Mouse (Mus musculus): ENCODE data around the gene Ptov1. TPM values are rescaled to one million over a fixed set of nuclear protein-coding genes. Genes with fewer than 3 reads are reported as not detected.

Ptov1 gene
- polyA plus RNA-seq, 2 experiments = 35.0 to 47.3 TPM

GRCm38 (mm10) chr7:44839171-44839490 is 30.5 kb downstream of the Ptov1 start:
- Histone ChIP-seq H3K4me2 (ENCODE audit: low read depth) (peak overlapping the region; percentile 38), H3K4me1 (replicated peaks; ENCODE audit: control insufficient read depth in 2 of 2, insufficient read depth in 2 of 2, low read length in 1 of 2) (peaks cover 0 to 2% of the 10 kb centered on the region in 2 experiments; a peak in 2 of 4 replicates), H3K36me3 (replicated peaks; ENCODE audit: control insufficient read depth, insufficient read depth, low read depth) (no peaks in the 10 kb centered on the region; the same call in none of the 2 replicates), H3K9ac (replicated peaks) (no peak overlapping the region), H3K27ac (no peak overlapping the region), H3K27me3 (ENCODE audit: control insufficient read depth, insufficient read depth, low read length) (peaks cover 6% of the 10 kb centered on the region), H3K4me3 (ENCODE audit: insufficient read depth in 1 of 2, low read depth in 2 of 2, low read length in 2 of 2) (peak overlapping the region in 1 of 2 experiments; percentile 10; a peak in 1 of 4 replicates), H3K9me3 (ENCODE audit: control insufficient read depth, low read length) (no peaks in the 10 kb centered on the region)
- DNase-seq (ENCODE audit: low read depth in 3 of 3, low spot score in 3 of 3) (no peak), ATAC-seq (ENCODE audit: insufficient read depth) (0 out of 2 replicates have a peak, but pooled peaks have one; percentile 18)
- 22% methylated on average over 11 of the region's 11 CpGs for WGBS (ENCODE audit: insufficient replicate concordance)
- TF ChIP-seq EP300 (IDR thresholded peaks at IDR 0.05; ENCODE audit: low read depth) = no peak
- 0 out of 2 replicates have a peak, but pooled peaks have one; percentile 7 for TF ChIP-seq CTCF (IDR thresholded peaks at IDR 0.05; ENCODE audit: low read depth)

GRCm38 (mm10) chr7:44838073-44838472 is 31.5 kb downstream of the Ptov1 start:
- 66% methylated on average over 6 of the region's 6 CpGs for WGBS (ENCODE audit: insufficient replicate concordance)
- Histone ChIP-seq H3K27me3 (ENCODE audit: control insufficient read depth, insufficient read depth, low read length) (peaks cover 6% of the 10 kb centered on the region), H3K4me3 (ENCODE audit: insufficient read depth in 1 of 2, low read depth in 2 of 2, low read length in 2 of 2) (no peak overlapping the region), H3K4me2 (ENCODE audit: low read depth) (no peak overlapping the region), H3K36me3 (replicated peaks; ENCODE audit: control insufficient read depth, insufficient read depth, low read depth) (no peaks in the 10 kb centered on the region; the same call in 1 of the 2 replicates), H3K9me3 (ENCODE audit: control insufficient read depth, low read length) (no peaks in the 10 kb centered on the region), H3K27ac (no peak overlapping the region), H3K9ac (replicated peaks) (no peak overlapping the region), H3K4me1 (replicated peaks; ENCODE audit: control insufficient read depth in 2 of 2, insufficient read depth in 2 of 2, low read length in 1 of 2) (no peaks in the 10 kb centered on the region; a peak in 1 of 4 replicates)
- ATAC-seq (ENCODE audit: insufficient read depth) (no peak), DNase-seq (ENCODE audit: low read depth in 3 of 3, low spot score in 3 of 3) (no peak)
- TF ChIP-seq CTCF (IDR thresholded peaks at IDR 0.05; ENCODE audit: low read depth) = no peak
- no peak for TF ChIP-seq EP300 (IDR thresholded peaks at IDR 0.05; ENCODE audit: low read depth)

- peaks cover 8% of the 10 kb centered on the region for H3K36me3 ChIP-seq (replicated peaks; ENCODE audit: control insufficient read depth, insufficient read depth, low read depth)
- 62% methylated on average over 9 of the region's 9 CpGs for WGBS (ENCODE audit: insufficient replicate concordance)
- H3K27ac ChIP-seq = no peak overlapping the region
- H3K9ac ChIP-seq (replicated peaks) = no peak overlapping the region
- no peak for TF ChIP-seq CTCF (IDR thresholded peaks at IDR 0.05; ENCODE audit: low read depth)
- TF ChIP-seq EP300 (IDR thresholded peaks at IDR 0.05; ENCODE audit: low read depth) = no peak
- no peak overlapping the region for H3K4me3 ChIP-seq (ENCODE audit: insufficient read depth in 1 of 2, low read depth in 2 of 2, low read length in 2 of 2)
- no peaks in the 10 kb centered on the region; a peak in 1 of 4 replicates for H3K4me1 ChIP-seq (replicated peaks; ENCODE audit: control insufficient read depth in 2 of 2, insufficient read depth in 2 of 2, low read length in 1 of 2)
- no peak overlapping the region for H3K4me2 ChIP-seq (ENCODE audit: low read depth)
- ATAC-seq (ENCODE audit: insufficient read depth) = no peak
- H3K9me3 ChIP-seq (ENCODE audit: control insufficient read depth, low read length) = no peaks in the 10 kb centered on the region
- DNase-seq (ENCODE audit: low read depth in 3 of 3, low spot score in 3 of 3) = no peak
- peaks cover 6% of the 10 kb centered on the region for H3K27me3 ChIP-seq (ENCODE audit: control insufficient read depth, insufficient read depth, low read length)
Measured at GRCm38 (mm10) chr7:44836423-44837053, 33.0 kb downstream of the Ptov1 start.

- Histone ChIP-seq H3K27me3 (ENCODE audit: control insufficient read depth, insufficient read depth, low read length) (peaks cover 6% of the 10 kb centered on the region), H3K36me3 (replicated peaks; ENCODE audit: control insufficient read depth, insufficient read depth, low read depth) (peaks cover 11% of the 10 kb centered on the region), H3K27ac (no peak overlapping the region), H3K4me1 (replicated peaks; ENCODE audit: control insufficient read depth in 2 of 2, insufficient read depth in 2 of 2, low read length in 1 of 2) (no peaks in the 10 kb centered on the region; a peak in 1 of 4 replicates), H3K4me2 (ENCODE audit: low read depth) (no peak overlapping the region), H3K9ac (replicated peaks) (no peak overlapping the region), H3K4me3 (ENCODE audit: insufficient read depth in 1 of 2, low read depth in 2 of 2, low read length in 2 of 2) (no peak overlapping the region), H3K9me3 (ENCODE audit: control insufficient read depth, low read length) (no peaks in the 10 kb centered on the region)
- no peak for ATAC-seq (ENCODE audit: insufficient read depth)
- no peak for TF ChIP-seq CTCF (IDR thresholded peaks at IDR 0.05; ENCODE audit: low read depth)
- no peak for TF ChIP-seq EP300 (IDR thresholded peaks at IDR 0.05; ENCODE audit: low read depth)
- no peak for DNase-seq (ENCODE audit: low read depth in 3 of 3, low spot score in 3 of 3)
- 40% methylated on average over 3 of the region's 3 CpGs for WGBS (ENCODE audit: insufficient replicate concordance)
Measured at GRCm38 (mm10) chr7:44836016-44836404, 33.6 kb downstream of the Ptov1 start.

- Histone ChIP-seq H3K4me2 (ENCODE audit: low read depth) (no peak overlapping the region), H3K4me1 (replicated peaks; ENCODE audit: control insufficient read depth in 2 of 2, insufficient read depth in 2 of 2, low read length in 1 of 2) (no peaks in the 10 kb centered on the region; a peak in 1 of 4 replicates), H3K9me3 (ENCODE audit: control insufficient read depth, low read length) (no peaks in the 10 kb centered on the region), H3K27ac (no peak overlapping the region), H3K36me3 (replicated peaks; ENCODE audit: control insufficient read depth, insufficient read depth, low read depth) (peaks cover 16% of the 10 kb centered on the region), H3K27me3 (ENCODE audit: control insufficient read depth, insufficient read depth, low read length) (peaks cover 6% of the 10 kb centered on the region), H3K9ac (replicated peaks) (no peak overlapping the region), H3K4me3 (ENCODE audit: insufficient read depth in 1 of 2, low read depth in 2 of 2, low read length in 2 of 2) (no peak overlapping the region)
- TF ChIP-seq EP300 (IDR thresholded peaks at IDR 0.05; ENCODE audit: low read depth) = no peak
- TF ChIP-seq CTCF (IDR thresholded peaks at IDR 0.05; ENCODE audit: low read depth) = no peak
- DNase-seq (ENCODE audit: low read depth in 3 of 3, low spot score in 3 of 3) (no peak), ATAC-seq (ENCODE audit: insufficient read depth) (no peak)
- 89% methylated on average over 1 of the region's 1 CpGs for WGBS (ENCODE audit: insufficient replicate concordance)
Measured at GRCm38 (mm10) chr7:44835373-44836015, 34.1 kb downstream of the Ptov1 start.
